Mouse (Mus musculus) E14TG2a.4 (cell line): ENCODE measurements at regions not wholly inside any gene's neighbourhood (a gene's known extent, or its start where the extent isn't known, plus 50 kb on each side); places are given as distances from the start of the nearest gene placed in this dataset.

Source experiments
- H3K27me3 ChIP-seq: 2 replicates; pipeline ENCODE4 v1.6.1; 2014; ENCODE audit warnings: low read length, control low read depth; ENCODE audit not compliant: insufficient read depth
- H3K36me3 ChIP-seq: 2 replicates; pipeline ENCODE4 v1.6.1; 2014; ENCODE audit warnings: low read length, control low read depth; ENCODE audit not compliant: insufficient read depth
- H3K4me1 ChIP-seq: replicated peaks from 2 replicates; pipeline ENCODE4 v1.6.1; 2014; ENCODE audit warnings: low read depth, low read length, control low read depth
- H3K4me3 ChIP-seq: replicated peaks from 2 replicates; pipeline ENCODE4 v1.5.1; 2014; ENCODE audit warnings: mild to moderate bottlenecking, low read length
- H3K9me3 ChIP-seq: 2 replicates; pipeline ENCODE4 v1.6.1; 2014; ENCODE audit warnings: low read length, control low read depth
- CTCF ChIP-seq: conservative IDR thresholded peaks from 2 replicates; pipeline ENCODE4 v1.5.1; 2014; ENCODE audit warnings: low read length
- NANOG ChIP-seq: IDR thresholded peaks from 2 replicates; pipeline ENCODE4 v1.6.1; 2014; ENCODE audit warnings: borderline replicate concordance, low read length, mixed read lengths
- POU5F1 ChIP-seq: IDR thresholded peaks from 2 replicates; pipeline ENCODE4 v1.6.1; 2014; ENCODE audit warnings: low read length, borderline replicate concordance

GRCm38 (mm10) chr13:6377919-6378318, 170.0 kb upstream of the Pitrm1 start:
- no peak for TF ChIP-seq CTCF
- no peak for TF ChIP-seq POU5F1
- no peak for TF ChIP-seq NANOG
- no peaks in the 10 kb centered on the region for H3K9me3 ChIP-seq
- H3K36me3 ChIP-seq, result no peaks in the 10 kb centered on the region
- no peaks in the 10 kb centered on the region for H3K4me1 ChIP-seq
- H3K4me3 ChIP-seq, result no peak overlapping the region
- no peaks in the 10 kb centered on the region for H3K27me3 ChIP-seq

GRCm38 (mm10) chr13:6395562-6396223, 152.3 kb upstream of the Pitrm1 start:
- no peaks in the 10 kb centered on the region for H3K9me3 ChIP-seq
- H3K36me3 ChIP-seq, result no peaks in the 10 kb centered on the region
- TF ChIP-seq CTCF, result no peak
- TF ChIP-seq POU5F1, result no peak
- no peak for TF ChIP-seq NANOG
- H3K27me3 ChIP-seq, result no peaks in the 10 kb centered on the region
- H3K4me1 ChIP-seq, result no peaks in the 10 kb centered on the region
- no peak overlapping the region for H3K4me3 ChIP-seq

- H3K27me3 ChIP-seq, result no peaks in the 10 kb centered on the region
- no peak for TF ChIP-seq POU5F1
- TF ChIP-seq NANOG, result no peak
- no peak for TF ChIP-seq CTCF
- no peak overlapping the region for H3K4me3 ChIP-seq
- H3K9me3 ChIP-seq, result no peaks in the 10 kb centered on the region
- H3K4me1 ChIP-seq, result no peaks in the 10 kb centered on the region
- H3K36me3 ChIP-seq, result no peaks in the 10 kb centered on the region
Observed at GRCm38 (mm10) chr13:6397648-6398047, 150.3 kb upstream of the Pitrm1 start.

DNA sequence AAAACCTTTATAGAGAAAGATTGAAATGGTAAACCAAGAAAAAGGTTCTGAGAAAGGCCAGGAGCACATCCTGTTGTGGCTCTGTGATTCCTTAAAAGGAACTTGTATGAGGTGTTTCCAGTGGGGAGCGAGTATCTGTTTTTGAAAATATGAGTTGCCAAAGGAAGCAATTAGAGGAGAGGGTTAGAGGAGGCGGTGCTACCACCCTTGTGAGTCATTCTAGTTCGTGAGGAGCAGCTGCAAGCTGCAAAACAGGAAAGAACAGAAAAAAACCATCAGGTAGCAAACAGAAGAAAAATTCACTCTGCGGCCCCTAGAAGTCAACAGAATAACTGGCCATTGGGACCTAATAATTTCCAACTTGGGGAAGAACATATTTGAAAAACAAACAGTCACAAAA, 116.1 kb upstream of the Pitrm1 start:
- no peaks in the 10 kb centered on the region for H3K27me3 ChIP-seq
- no peaks in the 10 kb centered on the region for H3K36me3 ChIP-seq
- H3K9me3 ChIP-seq, result peaks cover 4% of the 10 kb centered on the region; the same call in 1 of the 2 replicates
- no peak overlapping the region for H3K4me3 ChIP-seq
- no peaks in the 10 kb centered on the region for H3K4me1 ChIP-seq
- no peak for TF ChIP-seq POU5F1
- TF ChIP-seq NANOG, result no peak
- TF ChIP-seq CTCF, result no peak

GRCm38 (mm10) chr13:6446976-6447375, 101.0 kb upstream of the Pitrm1 start:
- Histone ChIP-seq H3K9me3 (no peaks in the 10 kb centered on the region), H3K4me3 (no peak overlapping the region), H3K27me3 (no peaks in the 10 kb centered on the region), H3K36me3 (no peaks in the 10 kb centered on the region), H3K4me1 (no peaks in the 10 kb centered on the region)
- TF ChIP-seq CTCF, result no peak
- no peak for TF ChIP-seq POU5F1

DNA sequence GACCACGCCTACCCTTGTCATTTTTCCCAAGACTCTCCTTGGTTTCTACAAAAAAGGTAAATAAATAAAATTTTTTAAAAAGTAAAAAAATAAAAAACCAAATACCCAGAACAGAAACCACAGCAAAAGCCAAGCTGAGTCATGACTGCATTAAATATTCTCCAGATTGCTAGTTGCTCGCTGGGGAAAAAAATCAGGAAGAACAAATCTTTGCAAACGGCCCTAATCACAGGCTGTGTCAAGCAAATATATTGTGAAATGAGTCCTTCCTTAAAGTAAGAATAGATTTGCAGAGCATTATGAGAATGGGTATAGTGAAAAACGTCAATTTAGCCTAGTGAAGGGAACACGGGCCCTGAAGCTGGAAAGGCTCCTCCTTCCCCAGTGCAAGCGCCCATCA, 86.6 kb upstream of the Pitrm1 start:
- H3K36me3 ChIP-seq, result no peaks in the 10 kb centered on the region
- no peak overlapping the region for H3K4me3 ChIP-seq
- no peaks in the 10 kb centered on the region for H3K9me3 ChIP-seq
- no peak for TF ChIP-seq POU5F1
- TF ChIP-seq NANOG, result no peak
- no peak for TF ChIP-seq CTCF
- peaks cover 10% of the 10 kb centered on the region for H3K4me1 ChIP-seq
- H3K27me3 ChIP-seq, result no peaks in the 10 kb centered on the region

- Histone ChIP-seq H3K4me1 (peaks cover 24% of the 10 kb centered on the region), H3K36me3 (no peaks in the 10 kb centered on the region), H3K4me3 (no peak overlapping the region), H3K9me3 (peaks cover 16% of the 10 kb centered on the region), H3K27me3 (0 out of 2 replicates have a peak, but pooled peaks cover 4% of the 10 kb centered on the region)
- TF ChIP-seq POU5F1 (no peak), NANOG (peak; percentile 93)
Observed at GRCm38 (mm10) chr13:6465911-6466419, 82.0 kb upstream of the Pitrm1 start.

GRCm38 (mm10) chr13:6469446-6470227, 78.3 kb upstream of the Pitrm1 start:
- Histone ChIP-seq H3K27me3 (0 out of 2 replicates have a peak, but pooled peaks cover 4% of the 10 kb centered on the region), H3K36me3 (no peaks in the 10 kb centered on the region), H3K4me1 (peaks cover 28% of the 10 kb centered on the region), H3K9me3 (peaks cover 16% of the 10 kb centered on the region), H3K4me3 (no peak overlapping the region)
- TF ChIP-seq NANOG, result no peak
- TF ChIP-seq POU5F1, result no peak
- TF ChIP-seq CTCF, result 0 out of 2 replicates have a peak, but pooled peaks have one; percentile 12
